Mouse (Mus musculus): ENCODE data around the gene Slc35e3.

The Slc35e3 gene

DNA sequence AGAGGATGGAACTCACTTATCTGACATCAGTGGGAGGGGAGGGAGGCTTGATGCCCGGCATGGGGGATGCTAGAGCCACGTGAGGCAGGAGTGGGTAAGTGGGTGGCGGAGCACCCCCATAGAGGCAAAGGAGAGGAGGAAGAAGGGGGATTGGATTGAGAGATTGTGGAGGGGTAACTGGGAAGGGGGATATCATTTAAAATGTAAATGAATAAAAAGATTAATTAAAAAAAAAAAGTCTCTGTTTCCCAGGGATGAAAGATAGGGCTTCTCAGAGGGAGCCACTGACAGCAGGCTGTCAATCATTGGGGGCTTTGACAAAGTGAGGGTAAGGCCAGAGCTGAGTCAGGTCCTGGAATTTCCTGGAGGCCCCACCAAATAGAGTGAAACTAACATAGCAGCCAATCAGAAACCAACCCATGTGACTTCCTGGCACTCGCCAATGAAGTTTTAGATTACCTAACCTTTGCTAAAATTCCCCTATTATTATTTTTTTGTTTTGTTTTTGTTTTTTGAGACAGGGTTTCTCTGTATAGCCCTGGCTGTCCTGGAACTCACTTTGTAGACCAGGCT is 31.2 kb downstream of the Slc35e3 start:
- in situ Hi-C loops (cut with MboI, MseI), result no loop called here

GRCm38 (mm10) chr10:117714048-117714545 is 32.1 kb downstream of the Slc35e3 start:
- in situ Hi-C loops (cut with MboI, MseI), result no loop called here

DNA sequence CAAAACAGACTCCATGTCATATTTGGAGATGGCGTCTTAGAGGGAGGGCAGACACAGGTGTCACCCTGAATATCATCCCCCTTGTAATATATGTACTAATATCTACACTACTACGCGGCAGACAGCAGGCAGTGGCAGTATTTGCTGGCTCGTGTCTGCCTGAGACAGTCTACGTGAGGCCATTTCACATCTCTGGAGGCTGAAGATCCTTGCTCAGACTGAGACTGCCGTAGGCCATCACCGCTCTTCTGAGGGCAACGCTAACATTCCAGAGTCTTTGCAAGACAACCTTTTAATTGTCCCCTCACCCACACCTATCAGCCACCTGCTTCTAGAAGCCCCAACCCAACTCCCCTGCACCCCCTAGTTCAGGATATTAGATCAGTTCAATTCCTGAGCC is 32.7 kb downstream of the Slc35e3 start:
- in situ Hi-C loops (cut with MboI, MseI), result no loop called here

- in situ Hi-C loops (cut with MboI, MseI), result no loop called here
These were observed 33.3 kb downstream of the Slc35e3 start for GRCm38 (mm10) chr10:117712871-117713270.

- in situ Hi-C loops (cut with MboI, MseI), result no loop called here
These were observed 33.9 kb downstream of the Slc35e3 start for GRCm38 (mm10) chr10:117712191-117712754.

DNA sequence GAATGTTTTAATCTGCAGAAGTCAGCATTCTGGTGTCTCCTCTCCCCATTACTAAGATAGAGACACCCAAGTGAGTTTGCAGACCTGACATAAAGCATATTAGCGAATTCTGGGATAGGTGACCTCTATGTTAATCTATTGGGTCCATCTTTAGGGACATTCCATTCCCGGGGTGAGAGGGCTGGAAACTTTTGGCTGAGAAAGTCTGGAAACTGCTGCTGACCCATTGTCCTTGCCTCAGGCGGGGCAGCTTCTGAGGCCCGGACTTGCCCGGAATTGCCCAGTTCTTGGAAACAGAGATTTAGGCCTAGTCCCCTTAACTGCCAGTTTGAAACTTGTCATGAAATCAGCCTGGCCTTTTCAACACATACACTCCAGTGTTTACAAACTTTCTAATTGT is 34.8 kb downstream of the Slc35e3 start:
- in situ Hi-C loops (cut with MboI, MseI), result no loop called here

DNA sequence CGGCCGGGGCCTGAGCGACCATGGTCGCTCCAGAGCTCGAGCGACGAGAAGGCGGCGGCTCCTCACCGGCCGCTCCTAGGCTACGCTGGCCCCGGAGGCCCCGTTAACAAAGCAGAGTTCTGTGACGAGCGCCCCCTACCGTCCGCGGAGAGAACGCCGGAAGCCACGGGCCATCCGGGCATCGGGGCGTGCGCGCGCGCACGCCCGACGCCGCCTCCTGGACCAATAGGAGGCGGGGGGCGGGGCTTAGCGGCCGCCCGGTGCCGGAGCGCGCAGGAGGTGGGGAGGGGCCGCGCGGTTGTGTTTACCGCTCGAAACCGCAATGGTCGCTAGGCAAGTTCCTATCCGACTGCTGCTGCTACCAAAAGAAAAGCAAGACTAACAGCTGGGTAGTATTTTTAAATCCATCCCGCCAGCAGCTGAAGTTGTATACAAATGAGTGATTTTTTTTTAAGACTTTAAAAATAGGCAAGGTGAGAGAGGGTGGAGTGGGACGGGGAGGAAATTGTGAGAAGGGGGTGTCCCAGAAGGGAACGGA is 35.5 kb downstream of the Slc35e3 start, which contains the start of gene Mdm2:
Gene Mdm2 (minus strand): TSS at position 155 of the 538 bp plus-strand sequence.
- in situ Hi-C loops (cut with MboI, MseI), result no loop called here

DNA sequence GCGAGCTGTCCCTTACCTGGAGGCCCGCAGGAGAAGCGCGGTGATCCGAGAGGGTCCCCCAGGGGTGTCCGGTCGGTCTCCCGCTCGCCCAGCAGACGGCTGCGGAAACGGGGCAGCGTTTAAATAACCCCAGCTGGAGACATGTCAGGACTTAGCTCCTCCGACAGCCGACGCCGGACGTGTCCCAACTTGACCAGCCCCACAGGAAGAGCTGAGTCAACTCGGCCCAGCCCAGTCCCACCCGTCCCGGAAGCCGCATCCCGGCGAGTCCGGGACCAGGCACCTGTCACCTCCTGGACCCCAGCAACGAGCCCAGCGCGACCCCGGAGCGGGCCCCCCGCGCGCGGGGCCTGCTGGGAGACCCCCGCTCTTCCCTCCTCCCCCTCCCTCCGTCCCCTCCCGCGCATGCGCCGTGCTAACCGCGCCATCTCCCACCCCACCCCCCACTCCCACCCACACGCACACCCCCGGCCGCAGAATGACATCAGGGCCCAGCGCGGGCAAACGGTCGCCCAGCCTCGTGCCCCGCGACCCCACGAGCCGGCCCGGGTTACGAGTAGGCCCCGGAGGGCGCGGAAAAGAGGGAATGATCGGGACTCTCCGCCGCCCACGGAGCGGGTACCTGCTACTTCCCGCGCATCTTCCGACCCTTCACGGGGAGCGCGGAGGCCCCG is 36.1 kb downstream of the Slc35e3 start:
- in situ Hi-C loops (cut with MboI, MseI), result loop anchor here (10.0 kb wide), 1 partner anchor 655 kb away; no protein-coding TSS in a partner anchor

DNA sequence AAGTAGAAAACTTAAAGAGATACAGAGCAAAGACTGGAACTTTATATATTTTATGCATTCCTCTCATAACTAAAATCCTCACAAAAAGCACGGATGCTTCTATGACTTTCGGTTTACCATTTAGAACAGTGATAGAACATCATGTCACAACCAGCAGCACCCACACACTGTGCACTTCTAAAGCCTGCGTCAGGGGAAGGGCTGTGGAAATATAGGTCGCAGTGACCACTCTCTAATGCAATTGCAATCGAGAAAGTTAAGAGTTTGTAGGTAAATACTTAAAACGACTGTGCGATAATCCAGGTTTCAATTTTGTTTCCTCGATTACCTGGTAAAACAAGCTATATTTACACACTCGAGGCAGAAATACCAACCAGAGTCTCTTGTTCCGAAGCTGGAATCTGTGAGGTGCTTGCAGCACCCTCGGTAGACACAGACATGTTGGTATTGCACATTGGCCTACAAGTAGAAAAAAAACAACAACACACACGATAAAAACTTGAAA is 36.8 kb downstream of the Slc35e3 start:
- in situ Hi-C loops (cut with MboI, MseI), result loop anchor here (10.0 kb wide), 1 partner anchor 655 kb away; no protein-coding TSS in a partner anchor

DNA sequence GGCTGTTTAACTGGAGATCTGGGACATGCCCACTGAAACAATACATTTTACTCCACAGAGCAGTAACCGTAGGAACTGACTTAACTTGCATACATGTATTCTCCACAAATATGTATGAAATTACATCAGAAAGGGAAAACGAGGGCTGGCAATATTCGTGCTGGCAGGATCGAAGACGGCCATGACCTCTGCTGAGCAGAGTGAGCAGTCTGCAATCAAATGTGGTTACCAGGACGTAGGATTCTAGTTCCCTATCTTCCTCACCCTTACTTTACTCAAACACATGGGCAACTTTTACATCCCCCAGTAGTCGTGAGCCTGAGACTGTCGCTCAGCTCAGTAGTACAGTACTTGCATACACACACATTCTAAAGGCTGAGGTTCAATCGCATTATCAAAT is 37.3 kb downstream of the Slc35e3 start:
- in situ Hi-C loops (cut with MboI, MseI), result loop anchor here (10.0 kb wide), 1 partner anchor 654 kb away; no protein-coding TSS in a partner anchor

- in situ Hi-C loops (cut with MboI, MseI), result loop anchor here (10.0 kb wide), 1 partner anchor 654 kb away; no protein-coding TSS in a partner anchor
These were observed 37.8 kb downstream of the Slc35e3 start for GRCm38 (mm10) chr10:117708376-117708775.

DNA sequence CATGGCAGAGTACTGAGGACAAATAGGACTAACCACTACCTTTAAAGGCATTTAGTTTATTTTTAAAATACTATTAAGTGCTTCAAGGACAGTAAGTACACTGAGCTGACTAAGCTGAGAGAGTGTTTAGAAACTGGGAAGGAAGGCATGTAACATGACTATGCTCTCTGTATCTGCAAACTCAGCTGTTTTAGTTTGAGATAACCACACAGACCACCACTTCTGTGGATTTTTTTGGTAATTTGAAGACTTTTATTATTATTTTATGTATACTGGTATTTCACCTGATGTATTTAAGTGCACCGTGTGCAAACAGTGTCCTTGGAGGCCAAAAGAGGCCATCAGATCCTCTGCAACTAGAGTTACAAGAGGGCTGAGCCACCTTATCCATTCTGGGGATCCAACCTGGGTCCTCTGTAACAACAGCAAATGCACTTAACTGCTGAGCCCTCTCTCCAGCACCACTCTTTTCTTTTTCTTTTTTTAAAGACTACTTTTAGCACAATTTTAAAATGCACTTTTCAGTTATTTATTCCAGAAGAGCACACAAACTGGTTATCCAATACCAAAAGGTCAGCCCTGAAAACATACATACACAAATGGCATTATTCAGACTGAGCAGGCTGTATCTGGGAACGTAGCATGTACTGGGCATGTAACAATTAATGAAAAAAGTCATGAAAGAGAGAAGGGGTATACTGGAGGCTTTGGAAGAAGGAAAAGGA is 38.9 kb downstream of the Slc35e3 start:
- in situ Hi-C loops (cut with MboI, MseI), result loop anchor here (10.0 kb wide), 1 partner anchor 652 kb away; no protein-coding TSS in a partner anchor

DNA sequence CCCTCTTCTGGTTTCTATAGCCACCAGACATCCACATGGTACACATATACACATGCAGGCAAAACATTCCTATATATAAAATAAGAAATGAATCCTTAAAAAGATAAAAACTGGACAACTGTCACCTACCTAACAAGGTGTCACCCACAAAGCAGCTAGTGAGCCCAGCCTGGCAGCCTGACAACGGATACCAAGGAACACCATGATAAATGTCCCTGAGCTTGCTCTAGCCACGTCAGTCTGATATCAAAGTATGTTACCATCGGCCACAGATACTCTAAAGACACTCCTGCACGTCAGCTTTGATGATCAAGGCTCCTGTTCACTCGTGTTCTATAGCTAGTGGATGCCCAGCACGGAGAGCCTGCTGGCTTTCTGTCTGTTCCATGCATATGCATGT is 39.7 kb downstream of the Slc35e3 start:
- in situ Hi-C loops (cut with MboI, MseI), result loop anchor here (10.0 kb wide), 1 partner anchor 652 kb away; no protein-coding TSS in a partner anchor

DNA sequence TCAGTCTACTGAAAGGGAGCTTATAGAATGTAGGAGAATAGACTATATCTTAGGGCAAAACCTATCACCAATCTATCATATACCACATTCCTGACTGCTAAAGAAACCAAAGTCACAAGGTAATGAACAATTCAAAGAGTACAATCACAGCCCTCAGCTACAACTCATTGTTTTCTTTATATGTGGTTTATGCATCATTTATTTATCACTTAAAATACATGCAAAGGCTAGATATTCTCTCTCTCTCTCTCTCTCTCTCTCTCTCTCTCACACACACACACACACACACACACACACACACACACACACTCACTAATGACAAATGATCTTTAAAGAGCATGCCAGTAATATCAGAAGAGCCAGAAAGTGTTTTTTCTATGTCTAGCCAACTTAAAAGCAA is 40.4 kb downstream of the Slc35e3 start:
- in situ Hi-C loops (cut with MboI, MseI), result loop anchor here (10.0 kb wide), 1 partner anchor 651 kb away; no protein-coding TSS in a partner anchor

GRCm38 (mm10) chr10:117704964-117705335 is 41.2 kb downstream of the Slc35e3 start:
- in situ Hi-C loops (cut with MboI, MseI), result loop anchor here (10.0 kb wide), 1 partner anchor 650 kb away; no protein-coding TSS in a partner anchor

DNA sequence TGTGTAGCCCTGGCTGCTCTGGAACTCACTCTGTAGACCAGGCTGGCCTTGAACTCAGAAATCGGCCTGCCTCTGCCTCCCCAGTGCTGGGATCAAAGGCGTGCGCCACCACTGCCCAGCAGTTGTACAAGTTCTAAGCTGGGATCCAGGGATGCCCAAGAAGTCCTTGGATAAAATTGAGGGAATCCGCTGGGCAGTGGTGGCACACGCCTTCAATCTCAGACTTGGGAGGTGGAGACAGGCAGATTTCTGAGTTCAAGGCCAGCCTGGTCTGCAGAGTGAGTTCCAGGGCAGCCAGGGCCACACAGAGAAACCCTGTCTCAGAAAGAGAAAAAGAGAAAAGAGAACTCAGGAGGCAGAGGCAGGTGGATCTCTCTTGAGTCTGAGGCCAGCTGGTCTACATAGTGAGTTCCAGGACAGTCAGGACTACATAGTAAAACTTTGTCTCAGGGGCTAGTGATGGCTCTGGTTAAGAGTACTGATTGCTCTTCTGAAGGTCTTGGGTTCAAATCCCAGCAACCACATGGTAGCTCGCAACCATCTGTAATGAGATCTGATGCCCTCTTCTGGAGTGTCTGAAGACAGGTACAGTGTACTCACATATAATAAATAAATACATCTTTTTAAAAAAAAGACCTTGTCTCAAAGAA is 41.7 kb downstream of the Slc35e3 start:
- in situ Hi-C loops (cut with MboI, MseI), result loop anchor here (10.0 kb wide), 1 partner anchor 650 kb away; no protein-coding TSS in a partner anchor

- in situ Hi-C loops (cut with MboI, MseI), result loop anchor here (10.0 kb wide), 1 partner anchor 649 kb away; no protein-coding TSS in a partner anchor
These were observed 42.7 kb downstream of the Slc35e3 start for GRCm38 (mm10) chr10:117703506-117703905.

DNA sequence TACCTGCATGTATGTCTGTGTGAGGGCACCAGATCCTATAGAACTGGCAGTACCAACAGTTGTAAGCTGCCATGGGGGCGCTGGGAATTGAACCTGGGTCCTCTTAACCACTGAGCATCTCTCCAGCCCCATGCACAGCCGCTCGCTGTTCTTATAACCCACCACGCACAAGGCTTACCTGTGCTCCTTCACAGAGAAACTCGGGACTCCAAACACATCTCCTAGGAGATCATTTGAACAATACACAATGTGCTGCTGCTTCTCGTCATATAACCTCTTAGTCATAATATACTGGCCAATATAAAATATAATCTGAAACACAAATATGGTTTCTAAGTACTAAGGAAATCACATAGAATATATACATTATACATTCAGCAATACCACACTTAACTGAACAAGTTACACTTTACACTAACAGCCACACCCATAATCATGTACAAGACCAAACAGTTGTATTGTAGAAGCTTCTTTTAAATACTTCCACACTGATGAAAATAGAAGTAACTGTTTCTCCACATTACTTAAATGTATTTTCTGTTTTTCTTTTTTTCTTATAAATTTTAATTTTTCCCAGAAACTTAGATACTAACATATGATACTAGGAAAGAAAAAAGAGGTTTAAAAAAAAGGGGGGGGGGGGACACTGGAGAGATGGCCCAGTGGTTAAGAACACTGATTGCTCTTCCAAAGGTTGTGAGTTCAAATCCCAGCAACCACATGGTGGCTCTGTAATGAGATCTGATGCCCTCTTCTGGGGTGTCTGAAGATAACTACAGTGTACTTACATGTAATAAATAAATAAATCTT is 43.9 kb downstream of the Slc35e3 start:
- in situ Hi-C loops (cut with MboI, MseI), result loop anchor here (10.0 kb wide), 1 partner anchor 647 kb away; no protein-coding TSS in a partner anchor

- in situ Hi-C loops (cut with MboI, MseI), result loop anchor here (10.0 kb wide), 1 partner anchor 646 kb away; no protein-coding TSS in a partner anchor
These were observed 44.9 kb downstream of the Slc35e3 start for GRCm38 (mm10) chr10:117701034-117701829.
